35 mouse cellular contexts compared by ENCODE assay signal in genomic region chr8:12328476-12328875, GRCm38 (mm10). TPM values are rescaled to one million over a fixed set of nuclear protein-coding genes. Genes with fewer than 3 reads are reported as not detected.
DNase-seq lines count a peak whose midpoint lies in the region; ATAC-seq and TF ChIP-seq lines count a peak whose summit lies in the region.
"Had no signal": no experiment of that assay in that cellular context is flagged by ENCODE, and none has a peak within 500 bp of the region (broad histone marks: within the 10 kb centered on the region; RNA-seq: fewer than 3 reads in every experiment).

No protein-coding gene starts in this region.

- no peak overlapping the region for H3K4me3 ChIP-seq in hindbrain, embryonic 15.5 days
- H3K4me3 ChIP-seq in hindbrain, postnatal 0 days (ENCODE audit: low read length): no peak overlapping the region
- H3K4me3 ChIP-seq in forebrain, embryonic 11.5 days (ENCODE audit: low read depth, low read length): no peak overlapping the region
- no peak overlapping the region for H3K4me3 ChIP-seq in forebrain, postnatal 0 days (ENCODE audit: low read depth, low read length)
- H3K4me3 ChIP-seq: embryonic facial prominence, embryonic 13.5 days; erythroblast, embryonic 14.5 days; heart, embryonic 12.5 days; limb, embryonic 15.5 days; lung, embryonic 15.5 days; myocyte; neural tube, embryonic 13.5 days had no signal

- H3K9ac ChIP-seq in hindbrain, embryonic 15.5 days: no peak overlapping the region
- no peak overlapping the region for H3K9ac ChIP-seq in hindbrain, postnatal 0 days (replicated peaks; ENCODE audit: low read length)
- H3K9ac ChIP-seq in forebrain, embryonic 11.5 days (ENCODE audit: low read length): peak overlapping the region; percentile 41
- H3K9ac ChIP-seq in forebrain, postnatal 0 days: peak overlapping the region; percentile 37
- H3K9ac ChIP-seq: embryonic facial prominence, embryonic 13.5 days; heart, embryonic 12.5 days; limb, embryonic 15.5 days; liver, embryonic 14.5 days; lung, embryonic 15.5 days; neural tube, embryonic 13.5 days had no signal

- peaks cover 54% of the 10 kb centered on the region for H3K4me1 ChIP-seq in hindbrain, embryonic 15.5 days (replicated peaks)
- H3K4me1 ChIP-seq in hindbrain, postnatal 0 days (ENCODE audit: insufficient read depth, low read length): peaks cover 21% of the 10 kb centered on the region
- peaks cover 32% of the 10 kb centered on the region for H3K4me1 ChIP-seq in forebrain, embryonic 11.5 days (replicated peaks; ENCODE audit: control insufficient read depth, insufficient read depth, low read length)
- peaks cover 29% of the 10 kb centered on the region for H3K4me1 ChIP-seq in forebrain, postnatal 0 days (ENCODE audit: insufficient read depth)

- no peak for TF ChIP-seq CTCF in hindbrain, postnatal 0 days (IDR thresholded peaks at IDR 0.05; ENCODE audit: low read depth)
- no peak for TF ChIP-seq CTCF in forebrain, postnatal 0 days (IDR thresholded peaks at IDR 0.05; ENCODE audit: low read depth)

- no peak for DNase-seq in hindbrain, postnatal 0 days (ENCODE audit: low spot score)
- peak; percentile 41 for DNase-seq in ZHBTc4 (ENCODE audit: low read depth, low spot score)
- no peak for DNase-seq in forebrain, embryonic 11.5 days (ENCODE audit: low spot score)
- peak; percentile 70 for DNase-seq in forebrain, postnatal 0 days
- no peak for DNase-seq in kidney, postnatal 36 days
- no peak for DNase-seq in lung, adult 18-20 months
- no peak for DNase-seq in yolk sac, embryonic 10.5 days (ENCODE audit: low spot score)
- DNase-seq: cerebellum, adult 2 months; cerebellum, postnatal 25 days; embryo, embryonic 11 days; gastrocnemius, postnatal 10 days; heart, postnatal 10 days; kidney, postnatal 4 days; layer of hippocampus, adult 9-11 months; left cerebral cortex, postnatal 4 days; lung, postnatal 36 days; thymus, adult 2 months had no signal

- no peaks in the 10 kb centered on the region for H3K36me3 ChIP-seq in hindbrain, embryonic 15.5 days
- no peaks in the 10 kb centered on the region for H3K36me3 ChIP-seq in hindbrain, postnatal 0 days (ENCODE audit: insufficient read depth, low read length)
- no peaks in the 10 kb centered on the region for H3K36me3 ChIP-seq in forebrain, embryonic 11.5 days (ENCODE audit: control insufficient read depth, insufficient read depth, low read length)
- no peaks in the 10 kb centered on the region for H3K36me3 ChIP-seq in forebrain, postnatal 0 days (ENCODE audit: insufficient read depth)
- H3K36me3 ChIP-seq: embryonic facial prominence, embryonic 13.5 days; heart, embryonic 12.5 days; limb, embryonic 15.5 days; lung, embryonic 15.5 days; neural tube, embryonic 13.5 days had no signal

- no peak for ATAC-seq in hindbrain, embryonic 15.5 days (ENCODE audit: low FRiP score, low read depth)
- ATAC-seq in hindbrain, postnatal 0 days: no peak
- no peak for ATAC-seq in forebrain, embryonic 11.5 days (replicated peaks; ENCODE audit: low FRiP score)
- ATAC-seq in forebrain, postnatal 0 days: peak; percentile 38; the same call in 1 of the 2 replicates
- ATAC-seq: intestine, postnatal 0 days had no signal

- peaks cover 37% of the 10 kb centered on the region for H3K27me3 ChIP-seq in hindbrain, embryonic 15.5 days
- H3K27me3 ChIP-seq in hindbrain, postnatal 0 days (ENCODE audit: insufficient read depth, low read length): peaks cover 11% of the 10 kb centered on the region; the same call in 1 of the 2 replicates
- H3K27me3 ChIP-seq in forebrain, embryonic 11.5 days (ENCODE audit: control insufficient read depth, insufficient read depth, low read length): peaks cover 48% of the 10 kb centered on the region
- H3K27me3 ChIP-seq in forebrain, postnatal 0 days (ENCODE audit: insufficient read depth, low read length): peaks cover 11% of the 10 kb centered on the region

- no peak overlapping the region for H3K27ac ChIP-seq in hindbrain, embryonic 15.5 days (replicated peaks)
- no peak overlapping the region for H3K27ac ChIP-seq in hindbrain, postnatal 0 days
- H3K27ac ChIP-seq in forebrain, embryonic 11.5 days (ENCODE audit: low read depth, low read length): peak overlapping the region; percentile 68
- peak overlapping the region; percentile 76 for H3K27ac ChIP-seq in forebrain, postnatal 0 days (ENCODE audit: low read depth, low read length)
- H3K27ac ChIP-seq: embryonic facial prominence, embryonic 13.5 days; limb, embryonic 15.5 days; liver, embryonic 14.5 days; lung, embryonic 15.5 days; stomach, postnatal 0 days had no signal

- 0 out of 2 replicates have a peak overlapping the region, but pooled peaks have one; percentile 16 for H3K4me2 ChIP-seq in hindbrain, embryonic 15.5 days
- no peak overlapping the region for H3K4me2 ChIP-seq in hindbrain, postnatal 0 days (ENCODE audit: low read depth, low read length)
- peak overlapping the region; percentile 15; the same call in 1 of the 2 replicates for H3K4me2 ChIP-seq in forebrain, embryonic 11.5 days (ENCODE audit: low read depth, low read length, severe bottlenecking)
- peak overlapping the region; percentile 41 for H3K4me2 ChIP-seq in forebrain, postnatal 0 days (ENCODE audit: low read depth)
- H3K4me2 ChIP-seq: embryonic facial prominence, embryonic 13.5 days; heart, embryonic 12.5 days; limb, embryonic 15.5 days; lung, embryonic 15.5 days had no signal

- no peaks in the 10 kb centered on the region for H3K9me3 ChIP-seq in hindbrain, embryonic 15.5 days
- H3K9me3 ChIP-seq in hindbrain, postnatal 0 days (ENCODE audit: low read length): no peaks in the 10 kb centered on the region
- no peaks in the 10 kb centered on the region for H3K9me3 ChIP-seq in forebrain, embryonic 11.5 days (ENCODE audit: control insufficient read depth, low read length)
- no peaks in the 10 kb centered on the region for H3K9me3 ChIP-seq in forebrain, postnatal 0 days (ENCODE audit: low read length)
- H3K9me3 ChIP-seq: embryonic facial prominence, embryonic 13.5 days; heart, embryonic 12.5 days; limb, embryonic 15.5 days; lung, embryonic 15.5 days; neural tube, embryonic 13.5 days had no signal

- 63% methylated on average over 9 of the region's 9 CpGs for WGBS in hindbrain, embryonic 15.5 days
- WGBS in hindbrain, postnatal 0 days: 60% methylated on average over 9 of the region's 9 CpGs
- WGBS in forebrain, embryonic 11.5 days: 54% methylated on average over 9 of the region's 9 CpGs
- WGBS in forebrain, postnatal 0 days: 42% methylated on average over 9 of the region's 9 CpGs

RNA-seq across cellular contexts. Expression of gene A230072I06Rik, which starts 49.9 kb away (rescaled TPM):
- polyA plus RNA-seq in hindbrain, embryonic 15.5 days (2015; fragmentation: Nextera tagmentation; extraction: Ambion mirVana): 0.10 and 0.20 TPM in 2 replicates
- 0.36 and 0.63 TPM in 2 replicates for total RNA-seq in hindbrain, postnatal 0 days (2014; rRNA removed)
- not detected in 2 replicates for polyA plus RNA-seq in hindbrain, postnatal 0 days (2015; fragmentation: Nextera tagmentation; extraction: Ambion mirVana)
- polyA plus RNA-seq in forebrain, embryonic 11.5 days (2014; fragmentation: Nextera tagmentation; extraction: Ambion mirVana): not detected in 2 replicates
- total RNA-seq in forebrain, postnatal 0 days (2014; rRNA removed): 0.15 and 0.48 TPM in 2 replicates
- not detected in 2 replicates for polyA plus RNA-seq in forebrain, postnatal 0 days (2015; fragmentation: Nextera tagmentation; extraction: Ambion mirVana)
- total RNA-seq: adrenal gland, adult 2 months; ES-E14; gastrocnemius, postnatal 10 days; granulocyte monocyte progenitor cell, adult 5-6 weeks; heart, postnatal 10 days; left cerebral cortex, adult 18-20 months; megakaryocyte-erythroid progenitor cell, adult 5-6 weeks had no signal
- polyA plus RNA-seq: adrenal gland, adult 2 months; cerebellum, adult 2 months; embryonic facial prominence, embryonic 13.5 days; erythroblast, embryonic 14.5 days; heart, embryonic 12.5 days; intestine, postnatal 0 days; kidney, embryonic 14.5 days; limb, embryonic 15.5 days; liver, embryonic 14.5 days; lung, embryonic 15.5 days; myocyte; neural tube, embryonic 13.5 days; small intestine, adult 2 months; stomach, postnatal 0 days; thymus, adult 2 months had no signal

Comparison
In these comparisons a context has a peak if more than half of its experiments do, and no peak if none do; other contexts are left out.
1. DNase-seq: peak in ZHBTc4 (single experiment) and forebrain, postnatal 0 days (single experiment); none in hindbrain, postnatal 0 days (single experiment), forebrain, embryonic 11.5 days (single experiment), kidney, postnatal 36 days (0 of 2), lung, adult 18-20 months (0 of 2) and yolk sac, embryonic 10.5 days (single experiment).
2. H3K27ac ChIP-seq: peak in forebrain, embryonic 11.5 days (single experiment) and forebrain, postnatal 0 days (single experiment); none in hindbrain, embryonic 15.5 days (single experiment) and hindbrain, postnatal 0 days (single experiment).
3. H3K9ac ChIP-seq: peak in forebrain, embryonic 11.5 days (single experiment) and forebrain, postnatal 0 days (single experiment); none in hindbrain, embryonic 15.5 days (single experiment) and hindbrain, postnatal 0 days (single experiment).